Mouse (Mus musculus) forebrain, postnatal 0 days (tissue): ENCODE results near the gene Slc25a36. TPM values are rescaled to one million over a fixed set of nuclear protein-coding genes. Genes with fewer than 3 reads are reported as not detected.

Experiments used
- ATAC-seq: fragments of 200-750 bp; cut with Nextera tagmentation; 2 replicates; pipeline ENCODE4 v1.8.0; 2017; ENCODE audit warnings: mild to moderate bottlenecking, moderate library complexity
- DNase-seq: peaks from one replicate; pipeline ENCODE4 v3.0.0-alpha.2; 2015
- H3K27ac ChIP-seq: fragments of 300-500 bp; sonication (generic); 2 replicates; pipeline ENCODE4 v1.5.1; 2014; ENCODE audit warnings: low read depth, mild to moderate bottlenecking, antibody characterized with exemption, low read length, moderate library complexity, mixed read lengths
- H3K27me3 ChIP-seq: fragments of 300-500 bp; sonication (generic); 2 replicates; pipeline ENCODE4 v1.6.1; 2014; ENCODE audit warnings: mild to moderate bottlenecking, low read length, mixed read lengths; ENCODE audit not compliant: insufficient read depth
- H3K36me3 ChIP-seq: fragments of 300-500 bp; sonication (generic); 2 replicates; pipeline ENCODE4 v1.6.1; 2014; ENCODE audit warnings: mild to moderate bottlenecking, moderate library complexity; ENCODE audit not compliant: insufficient read depth
- H3K4me1 ChIP-seq: fragments of 300-500 bp; sonication (generic); 2 replicates; pipeline ENCODE4 v1.6.1; 2014; ENCODE audit warnings: antibody characterized with exemption; ENCODE audit not compliant: insufficient read depth
- H3K4me2 ChIP-seq: fragments of 300-500 bp; sonication (generic); 2 replicates; pipeline ENCODE4 v1.6.1; 2014; ENCODE audit warnings: low read depth, mild to moderate bottlenecking, moderate library complexity
- H3K4me3 ChIP-seq: fragments of 300-500 bp; sonication (generic); 2 replicates; pipeline ENCODE4 v1.5.1; 2014; ENCODE audit warnings: low read depth, low read length, mixed read lengths
- H3K9ac ChIP-seq: fragments of 300-500 bp; sonication (generic); 2 replicates; pipeline ENCODE4 v1.6.1; 2014; ENCODE audit warnings: mild to moderate bottlenecking
- H3K9me3 ChIP-seq: fragments of 300-500 bp; sonication (generic); 2 replicates; pipeline ENCODE4 v1.6.1; 2016; ENCODE audit warnings: low read length
- CTCF ChIP-seq: sonication (generic); IDR thresholded peaks from 2 replicates; pipeline ENCODE4 v1.5.1; 2016; ENCODE audit warnings: antibody characterized with exemption, control low read depth, low read depth
- WGBS: fragments of 180-500 bp; shearing (Covaris S2); extraction: QIAGEN DNeasy Blood & Tissue Kit; methylation state at CpG from one replicate; pipeline ENCODE4 v1.1.7; 2014; 5-methylcytosine and 5-hydroxymethylcytosine counted together
- polyA plus RNA-seq: library from polyadenylated mRNA; unstranded; fragments of >200 nt; fragmentation: Nextera tagmentation; extraction: Ambion mirVana; gene quantifications from 2 replicates; pipeline ENCODE4 v1.2.1, GENCODE M21; 2015
- total RNA-seq: library from RNA; depleted of rRNA; stranded (reverse); fragments of >200 nt; gene quantifications from 2 replicates; pipeline ENCODE4 v1.2.3, GENCODE M21; 2014; rRNA removed

Gene Slc25a36
- 102 and 138 TPM in 2 replicates for total RNA-seq
- polyA plus RNA-seq, result 34.3 and 54.6 TPM in 2 replicates

DNA sequence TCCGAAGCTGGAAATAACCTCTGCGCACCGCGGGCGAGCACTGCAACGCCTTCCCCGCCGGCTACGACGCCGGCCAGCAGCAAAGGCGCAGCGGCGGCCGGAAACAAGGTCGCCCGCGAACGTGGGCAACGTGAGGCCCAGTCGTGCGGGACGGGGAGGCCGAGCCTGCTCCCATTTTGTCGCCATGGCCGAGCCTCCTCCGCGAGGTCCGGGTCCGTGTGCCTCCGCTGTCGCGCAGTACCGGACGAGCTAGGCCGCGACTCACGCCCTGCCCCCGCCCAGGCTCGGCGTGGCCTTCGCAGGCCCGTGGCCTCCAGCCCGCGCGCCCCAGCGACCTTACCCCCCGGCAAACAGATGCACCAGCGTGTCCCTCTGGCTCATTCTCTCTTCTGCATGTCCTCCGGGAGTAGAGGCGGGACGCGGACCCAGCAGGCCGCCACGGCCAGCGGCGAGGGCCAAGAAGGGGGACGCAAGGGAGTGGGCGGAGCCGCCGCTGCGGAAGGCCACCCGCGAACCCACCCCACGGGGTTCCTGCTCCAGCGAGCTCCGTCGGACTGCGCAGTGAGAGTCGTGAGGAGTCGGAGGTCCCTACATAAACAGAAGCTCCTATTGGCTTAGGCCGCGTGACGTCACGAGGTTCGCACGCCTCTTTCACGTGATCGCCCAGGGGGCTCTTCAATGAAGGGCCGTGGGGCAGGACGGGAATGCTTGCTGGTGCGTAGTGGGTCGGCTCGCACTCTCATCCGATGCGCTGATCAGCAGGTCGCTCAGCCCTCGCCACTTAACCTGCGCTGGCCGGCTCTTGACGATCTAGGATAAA, at the start of gene Slc25a36:
Gene Slc25a36, minus strand, starts transcription at position 587 of the 820 bp plus-strand sequence.
- Histone ChIP-seq H3K4me2 (peak within 1 kb of the TSS; percentile 50), H3K4me3 (peak within 1 kb of the TSS; percentile 96), H3K9ac (peak within 1 kb of the TSS; percentile 84), H3K27me3 (no peaks in the 10 kb centered on the region), H3K9me3 (no peaks in the 10 kb centered on the region), H3K36me3 (no peaks in the 10 kb centered on the region), H3K4me1 (no peaks in the 10 kb centered on the region; the same call in 1 of the 2 replicates), H3K27ac (peak within 1 kb of the TSS; percentile 87)
- no peak for TF ChIP-seq CTCF
- ATAC-seq (peak; percentile 99), DNase-seq (peak; percentile 97)
- under 1% methylated on average over 90 of the region's 91 CpGs for WGBS

- TF ChIP-seq CTCF, result no peak
- Histone ChIP-seq H3K36me3 (no peaks in the 10 kb centered on the region), H3K9ac (no peak overlapping the region), H3K27ac (no peak overlapping the region), H3K9me3 (no peaks in the 10 kb centered on the region), H3K4me2 (no peak overlapping the region), H3K4me1 (no peaks in the 10 kb centered on the region), H3K4me3 (no peak overlapping the region), H3K27me3 (no peaks in the 10 kb centered on the region)
- WGBS, result 49% methylated on average over 3 of the region's 3 CpGs
- DNase-seq (no peak), ATAC-seq (no peak)
These were observed 47.5 kb upstream of the Slc25a36 start for GRCm38 (mm10) chr9:97158412-97158811.

- 67% methylated on average over 3 of the region's 3 CpGs for WGBS
- ATAC-seq, result no peak
These were observed 45.0 kb upstream of the Slc25a36 start for GRCm38 (mm10) chr9:97155981-97156380.

DNA sequence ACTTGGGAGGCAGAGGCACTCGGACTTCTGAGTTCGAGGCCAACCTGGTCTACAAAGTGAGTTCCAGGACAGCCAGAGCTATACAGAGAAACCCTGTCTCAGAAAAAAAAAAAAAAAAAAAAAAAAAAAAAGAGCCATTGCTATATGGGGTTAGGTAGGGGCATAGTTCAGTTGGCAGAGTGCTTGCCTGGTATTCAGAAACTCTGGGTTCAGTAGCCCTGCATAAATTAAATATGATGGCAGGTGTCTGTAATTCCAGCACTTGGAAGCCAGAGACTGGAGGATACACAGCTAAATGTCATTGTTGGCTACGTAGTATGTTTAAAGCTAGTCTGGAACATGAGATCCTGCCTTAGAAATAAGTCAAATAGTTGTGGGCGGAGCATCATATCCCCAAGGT, 44.0 kb upstream of the Slc25a36 start:
- no peaks in the 10 kb centered on the region for H3K27me3 ChIP-seq
- ATAC-seq (no peak), DNase-seq (no peak)
- no peak overlapping the region for H3K4me2 ChIP-seq
- no peak for TF ChIP-seq CTCF
- H3K9me3 ChIP-seq, result no peaks in the 10 kb centered on the region
- no peaks in the 10 kb centered on the region for H3K36me3 ChIP-seq
- no peak overlapping the region for H3K4me3 ChIP-seq
- 91% methylated on average over 4 of the region's 4 CpGs for WGBS
- H3K27ac ChIP-seq, result no peak overlapping the region
- no peak overlapping the region for H3K9ac ChIP-seq
- no peaks in the 10 kb centered on the region for H3K4me1 ChIP-seq

More at GRCm38 (mm10) chr9:97155981-97156380, 45.0 kb upstream of the Slc25a36 start:
- H3K9me3 ChIP-seq, result no peaks in the 10 kb centered on the region
- no peak overlapping the region for H3K27ac ChIP-seq
- H3K9ac ChIP-seq, result no peak overlapping the region
- no peaks in the 10 kb centered on the region for H3K36me3 ChIP-seq
- TF ChIP-seq CTCF, result no peak
- no peaks in the 10 kb centered on the region for H3K27me3 ChIP-seq
- no peak overlapping the region for H3K4me2 ChIP-seq
- no peaks in the 10 kb centered on the region for H3K4me1 ChIP-seq
- no peak overlapping the region for H3K4me3 ChIP-seq
- no peak for DNase-seq

GRCm38 (mm10) chr9:97153006-97153405, 42.0 kb upstream of the Slc25a36 start:
- H3K27ac ChIP-seq, result no peak overlapping the region
- H3K9me3 ChIP-seq, result no peaks in the 10 kb centered on the region
- no peak for ATAC-seq

DNA sequence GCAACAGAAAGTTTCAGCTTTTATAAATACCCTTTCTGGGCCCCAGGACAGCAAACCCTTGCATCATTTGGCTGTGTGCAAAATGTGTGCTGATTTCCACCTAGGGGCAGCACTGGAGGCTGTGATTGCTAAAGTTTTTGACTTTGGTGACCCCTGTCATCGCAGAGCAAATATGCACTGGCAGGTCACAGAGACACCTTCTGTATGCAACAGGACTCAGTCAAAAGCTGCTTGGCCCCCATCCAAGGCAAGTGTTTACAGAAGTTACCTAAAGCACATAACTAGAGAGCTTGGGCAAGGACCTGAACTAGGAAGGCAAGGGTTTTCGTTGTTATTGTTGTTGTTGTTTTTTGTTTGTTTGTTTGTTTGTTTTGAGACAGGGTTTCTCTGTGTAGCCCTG, 36.3 kb upstream of the Slc25a36 start:
- Histone ChIP-seq H3K9me3 (no peaks in the 10 kb centered on the region), H3K9ac (no peak overlapping the region), H3K4me1 (no peaks in the 10 kb centered on the region), H3K4me3 (no peak overlapping the region), H3K27ac (no peak overlapping the region), H3K4me2 (no peak overlapping the region), H3K36me3 (no peaks in the 10 kb centered on the region), H3K27me3 (no peaks in the 10 kb centered on the region)
- 92% methylated on average over 2 of the region's 2 CpGs for WGBS
- no peak for TF ChIP-seq CTCF
- no peak for DNase-seq
- ATAC-seq, result no peak

More at GRCm38 (mm10) chr9:97153006-97153405, 42.0 kb upstream of the Slc25a36 start:
- DNase-seq, result no peak
- H3K36me3 ChIP-seq, result no peaks in the 10 kb centered on the region
- WGBS, result 85% methylated on average over 3 of the region's 3 CpGs
- TF ChIP-seq CTCF, result no peak
- no peaks in the 10 kb centered on the region for H3K4me1 ChIP-seq
- H3K27me3 ChIP-seq, result no peaks in the 10 kb centered on the region
- H3K4me3 ChIP-seq, result no peak overlapping the region
- no peak overlapping the region for H3K9ac ChIP-seq
- H3K4me2 ChIP-seq, result no peak overlapping the region

- no peaks in the 10 kb centered on the region for H3K4me1 ChIP-seq
- no peak overlapping the region for H3K4me2 ChIP-seq
- H3K9me3 ChIP-seq, result no peaks in the 10 kb centered on the region
- H3K27ac ChIP-seq, result no peak overlapping the region
- no peaks in the 10 kb centered on the region for H3K27me3 ChIP-seq
- H3K36me3 ChIP-seq, result no peaks in the 10 kb centered on the region
- DNase-seq (no peak), ATAC-seq (no peak)
- no peak overlapping the region for H3K4me3 ChIP-seq
- no peak overlapping the region for H3K9ac ChIP-seq
- 79% methylated on average over 6 of the region's 6 CpGs for WGBS
- TF ChIP-seq CTCF, result no peak
These were observed 34.4 kb upstream of the Slc25a36 start for GRCm38 (mm10) chr9:97145351-97145750.
